Mouse (Mus musculus) lung, postnatal 10 days (tissue): Measurements from ENCODE around the gene Orm3.

Experiments
- DNase-seq: peaks from one replicate; pipeline ENCODE4 v3.0.0; 2021

The Orm3 gene

DNA sequence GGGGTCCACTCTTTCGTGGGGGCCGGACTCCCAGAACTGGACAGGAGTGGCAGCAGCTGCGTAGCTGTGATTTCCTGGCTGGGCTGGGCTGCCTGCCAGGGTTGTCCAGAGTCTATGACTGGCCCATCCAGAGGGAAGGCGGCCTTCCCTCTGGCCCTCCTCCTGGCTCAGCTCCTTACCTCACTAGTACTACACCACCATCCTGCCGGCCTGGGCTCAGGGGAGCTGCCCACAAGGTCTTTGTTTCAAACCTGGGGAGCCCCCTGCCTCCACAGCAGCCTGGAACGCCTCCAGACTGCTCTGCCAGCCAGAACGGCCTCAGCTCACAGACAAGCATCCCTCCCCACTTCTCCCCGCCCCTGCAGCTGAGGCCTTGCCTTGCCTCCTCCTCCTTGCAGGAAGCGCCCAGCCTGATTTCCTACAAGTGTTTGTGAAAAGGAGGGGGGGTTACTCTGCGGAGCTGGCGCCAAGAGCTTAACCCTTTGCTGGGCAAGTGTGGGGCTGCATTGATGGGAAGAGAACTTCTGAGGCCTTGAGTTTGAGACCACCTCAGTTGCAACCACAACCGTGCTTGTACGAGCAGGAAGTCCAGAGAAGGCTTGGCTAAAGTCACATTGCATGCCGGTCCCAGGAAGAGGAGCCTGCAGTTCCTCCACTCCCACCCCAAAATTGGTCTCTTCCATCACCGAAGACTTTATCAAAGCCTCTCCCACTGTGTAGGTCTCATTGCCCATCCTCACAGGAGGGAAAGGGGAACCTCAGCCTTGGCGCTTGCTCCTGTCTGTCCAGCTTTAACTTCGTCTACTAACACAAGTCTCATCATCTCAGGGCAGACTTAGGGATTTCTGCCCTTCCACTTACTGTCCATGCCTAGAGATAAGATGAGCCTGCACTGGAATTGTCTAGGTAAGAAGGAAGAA, 47.3 kb downstream of the Orm3 start, which contains the start of gene Akna:
Gene Akna (minus strand): TSS at position 315 of the 920 bp plus-strand sequence.
- DNase-seq = peak; percentile 96

DNA sequence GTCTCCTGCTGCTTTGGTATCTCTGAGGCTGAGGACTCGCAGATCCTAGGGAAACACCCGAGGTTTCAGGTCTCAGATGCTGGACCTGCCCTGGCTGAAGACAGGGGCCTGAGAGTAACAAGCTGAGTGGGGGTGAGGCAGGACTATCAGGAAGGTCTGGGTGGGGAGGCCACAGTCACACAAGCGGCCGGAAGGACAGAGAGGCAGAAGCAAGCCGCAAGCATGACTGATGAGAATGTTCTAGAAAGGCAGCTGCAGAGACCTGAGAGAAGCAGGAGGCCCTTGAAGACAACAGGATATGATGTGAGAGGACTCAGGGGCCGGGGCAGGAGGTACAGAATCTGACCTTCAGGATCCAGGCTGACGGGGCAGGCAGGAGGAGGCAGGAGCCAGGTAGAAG, 48.2 kb downstream of the Orm3 start:
- no peak for DNase-seq

DNA sequence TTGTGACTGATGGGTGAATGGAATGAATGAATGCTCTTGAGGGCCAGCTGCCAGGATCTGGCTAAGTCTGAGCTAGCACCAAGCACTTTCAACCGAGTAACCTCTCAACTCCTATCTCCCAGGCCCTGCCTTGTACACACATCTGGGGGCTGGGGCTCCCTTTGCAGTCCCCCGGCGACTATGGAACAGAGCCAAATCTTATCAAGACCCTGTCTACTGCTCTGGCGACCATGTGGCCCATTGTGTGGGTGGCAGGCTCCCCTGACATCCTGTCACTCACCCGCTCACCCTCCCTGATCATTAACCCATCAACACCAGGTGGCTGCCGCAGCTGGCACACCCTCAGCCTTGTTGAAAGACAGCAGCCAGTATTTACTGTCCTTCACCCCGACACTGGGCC, 49.1 kb downstream of the Orm3 start:
- DNase-seq = no peak

DNA sequence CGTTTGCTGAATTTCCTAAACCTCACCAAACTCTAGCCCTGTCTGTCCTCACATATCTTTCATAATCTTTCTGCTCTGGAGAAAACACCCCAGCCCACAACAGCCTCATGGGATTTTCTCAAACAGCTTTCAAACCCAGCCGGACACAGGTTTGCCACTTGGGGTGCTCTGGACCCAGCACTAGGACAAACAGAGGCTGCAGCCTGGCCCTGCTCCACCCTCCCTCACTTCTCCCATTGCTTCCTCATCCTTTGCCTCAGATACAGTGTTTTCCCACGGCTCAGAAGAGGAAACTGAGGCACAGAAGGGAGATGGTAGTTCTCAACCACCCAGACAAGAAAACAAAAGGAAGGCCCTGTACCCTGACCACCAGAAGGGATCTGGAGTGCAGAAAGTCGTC, 49.7 kb downstream of the Orm3 start:
- DNase-seq = no peak

DNA sequence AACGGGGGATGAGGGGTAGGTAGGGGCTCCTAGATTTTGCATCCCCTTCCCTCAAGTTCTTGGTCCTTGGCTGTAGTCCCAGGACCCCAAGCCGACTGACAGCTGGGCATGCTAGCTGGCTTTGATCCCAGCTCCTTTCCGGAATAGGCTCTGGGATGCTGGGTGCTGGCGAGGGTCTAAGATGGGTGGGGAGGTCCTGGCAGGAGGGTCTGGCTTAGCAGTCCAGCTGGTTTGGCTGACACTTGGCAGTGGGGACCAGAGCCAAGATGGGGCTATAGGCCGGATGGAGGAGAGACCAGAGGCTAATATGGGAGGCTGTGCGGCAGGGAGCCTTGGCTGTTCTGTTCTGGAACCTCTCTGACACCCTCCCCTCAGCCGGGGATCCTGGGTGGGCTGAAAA, 52.3 kb downstream of the Orm3 start:
- peak; percentile 65 for DNase-seq

DNA sequence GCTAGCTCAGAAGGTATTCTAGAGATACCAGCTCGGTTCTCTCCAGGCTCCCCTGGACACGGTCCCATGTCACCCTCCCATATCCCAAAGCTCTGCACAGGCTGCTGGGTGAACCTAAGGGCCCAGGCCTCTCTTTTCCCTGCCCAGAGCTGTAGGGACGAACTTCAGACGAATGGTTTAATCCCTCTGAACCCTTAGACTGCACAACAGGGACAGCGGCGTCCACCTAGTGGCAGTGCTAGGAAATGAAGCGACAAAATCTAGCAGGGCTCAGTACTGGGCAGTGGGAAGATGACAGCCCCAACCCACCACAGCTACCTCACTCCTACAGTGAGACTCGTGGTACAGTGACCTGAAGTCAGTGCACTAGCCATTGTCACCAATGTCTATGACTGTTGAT, 52.7 kb downstream of the Orm3 start:
- peak; percentile 83 for DNase-seq
